Mouse (Mus musculus): ENCODE results near the gene Cd5l. TPM values are rescaled to one million over a fixed set of nuclear protein-coding genes. Genes with fewer than 3 reads are reported as not detected.
A peak's percentile ranks its signal among the peaks of the same experiment; 100 is the strongest.
"Not testable (repeated sequence)": the region's sequence is repeated elsewhere in the genome, so short reads cannot be mapped to it uniquely, and the experiment has no call there.

Cd5l gene
- not detected for total RNA-seq (2021)

GRCm38 (mm10) chr3:87357581-87357980 lies at the start of gene Cd5l:
Gene Cd5l (plus strand): TSS chr3:87357881.
- no peak for DNase-seq (ENCODE audit: extremely low spot score in 1 of 2, low spot score in 1 of 2)

- no peak for DNase-seq (ENCODE audit: extremely low spot score in 1 of 2, low spot score in 1 of 2)
These were observed 47.8 kb upstream of the Cd5l start for GRCm38 (mm10) chr3:87309922-87310321.

- no peak for DNase-seq (ENCODE audit: extremely low spot score in 1 of 2, low spot score in 1 of 2)
These were observed 35.1 kb upstream of the Cd5l start for GRCm38 (mm10) chr3:87322557-87322956.

GRCm38 (mm10) chr3:87323778-87324177 lies 33.9 kb upstream of the Cd5l start:
- peak in 1 of 2 experiments; percentile 4 for DNase-seq (ENCODE audit: extremely low spot score in 1 of 2, low spot score in 1 of 2)

- DNase-seq (ENCODE audit: extremely low spot score in 1 of 2, low spot score in 1 of 2): no peak
These were observed 19.8 kb upstream of the Cd5l start for GRCm38 (mm10) chr3:87337899-87338298.

- DNase-seq (ENCODE audit: extremely low spot score in 1 of 2, low spot score in 1 of 2): not testable (repeated sequence)
These were observed 6.7 kb upstream of the Cd5l start for GRCm38 (mm10) chr3:87350992-87351391.

- DNase-seq (ENCODE audit: extremely low spot score in 1 of 2, low spot score in 1 of 2): no peak
These were observed 1.5 kb downstream of the Cd5l start for GRCm38 (mm10) chr3:87359215-87359614.

GRCm38 (mm10) chr3:87360466-87360865 lies 2.8 kb downstream of the Cd5l start:
- DNase-seq (ENCODE audit: extremely low spot score in 1 of 2, low spot score in 1 of 2): no peak

GRCm38 (mm10) chr3:87365691-87366090 lies 8.0 kb downstream of the Cd5l start:
- DNase-seq (ENCODE audit: extremely low spot score in 1 of 2, low spot score in 1 of 2): no peak

GRCm38 (mm10) chr3:87367511-87367910 lies 9.8 kb downstream of the Cd5l start:
- DNase-seq (ENCODE audit: extremely low spot score in 1 of 2, low spot score in 1 of 2): no peak

- DNase-seq (ENCODE audit: extremely low spot score in 1 of 2, low spot score in 1 of 2): no peak
These were observed 11.5 kb downstream of the Cd5l start for GRCm38 (mm10) chr3:87369181-87369580.

GRCm38 (mm10) chr3:87376195-87377165 lies 18.8 kb downstream of the Cd5l start, which contains the start of gene Fcrl1:
Gene Fcrl1 (plus strand): TSS chr3:87376387.
- DNase-seq (ENCODE audit: extremely low spot score in 1 of 2, low spot score in 1 of 2): no peak

- no peak for DNase-seq (ENCODE audit: extremely low spot score in 1 of 2, low spot score in 1 of 2)
These were observed 19.5 kb downstream of the Cd5l start for GRCm38 (mm10) chr3:87377228-87377627.

- no peak for DNase-seq (ENCODE audit: extremely low spot score in 1 of 2, low spot score in 1 of 2)
These were observed 20.0 kb downstream of the Cd5l start for GRCm38 (mm10) chr3:87377719-87378118.

- DNase-seq (ENCODE audit: extremely low spot score in 1 of 2, low spot score in 1 of 2): not testable (repeated sequence)
These were observed 22.1 kb downstream of the Cd5l start for GRCm38 (mm10) chr3:87379641-87380315.

GRCm38 (mm10) chr3:87381806-87382712 lies 24.4 kb downstream of the Cd5l start:
- DNase-seq (ENCODE audit: extremely low spot score in 1 of 2, low spot score in 1 of 2): no peak

GRCm38 (mm10) chr3:87383308-87383707 lies 25.6 kb downstream of the Cd5l start:
- DNase-seq (ENCODE audit: extremely low spot score in 1 of 2, low spot score in 1 of 2): no peak

- no peak for DNase-seq (ENCODE audit: extremely low spot score in 1 of 2, low spot score in 1 of 2)
These were observed 27.4 kb downstream of the Cd5l start for GRCm38 (mm10) chr3:87385105-87385504.

- no peak for DNase-seq (ENCODE audit: extremely low spot score in 1 of 2, low spot score in 1 of 2)
These were observed 33.3 kb downstream of the Cd5l start for GRCm38 (mm10) chr3:87390935-87391334.

GRCm38 (mm10) chr3:87398809-87399208 lies 41.1 kb downstream of the Cd5l start:
- DNase-seq (ENCODE audit: extremely low spot score in 1 of 2, low spot score in 1 of 2): no peak

All from layer of hippocampus, postnatal 25 days (tissue).